Mouse (Mus musculus) stomach, postnatal 0 days (tissue): ENCODE measurements around the gene Pigf. TPM values are rescaled to one million over a fixed set of nuclear protein-coding genes. Genes with fewer than 3 reads are reported as not detected.
"Not testable (repeated sequence)": the region's sequence is repeated elsewhere in the genome, so short reads cannot be mapped to it uniquely, and the experiment has no call there.

Source experiments
- ATAC-seq: fragments of 200-750 bp; cut with Nextera tagmentation; 2 replicates; pipeline ENCODE4 v1.8.0; 2017; ENCODE audit not compliant: low FRiP score, low TSS enrichment
- DNase-seq: peaks from one replicate; pipeline ENCODE4 v3.0.0-alpha.2; 2016; ENCODE audit warnings: low spot score
- H3K27ac ChIP-seq: fragments of 300-500 bp; sonication (generic); replicated peaks from 2 replicates; pipeline ENCODE4 v1.5.1; 2014; ENCODE audit warnings: mild to moderate bottlenecking, control low read depth
- H3K27me3 ChIP-seq: fragments of 300-500 bp; sonication (generic); 2 replicates; pipeline ENCODE4 v1.6.1; 2014; ENCODE audit warnings: low read length; ENCODE audit not compliant: control insufficient read depth, insufficient read depth
- H3K36me3 ChIP-seq: fragments of 300-500 bp; sonication (generic); 2 replicates; pipeline ENCODE4 v1.6.1; 2014; ENCODE audit warnings: low read length, mixed read lengths; ENCODE audit not compliant: control insufficient read depth, insufficient read depth
- H3K4me1 ChIP-seq: fragments of 300-500 bp; sonication (generic); replicated peaks from 2 replicates; pipeline ENCODE4 v1.6.1; 2014; ENCODE audit warnings: antibody characterized with exemption; ENCODE audit not compliant: control insufficient read depth, insufficient read depth
- H3K4me2 ChIP-seq: fragments of 300-500 bp; sonication (generic); replicated peaks from 2 replicates; pipeline ENCODE4 v1.6.1; 2014; ENCODE audit warnings: low read depth, mild to moderate bottlenecking, control low read depth, moderate library complexity
- H3K4me3 ChIP-seq: fragments of 300-500 bp; sonication (generic); 2 replicates; pipeline ENCODE4 v1.5.1; 2014; ENCODE audit warnings: low read depth, low read length, control low read depth
- H3K9ac ChIP-seq: fragments of 300-500 bp; sonication (generic); 2 replicates; pipeline ENCODE4 v1.6.1; 2014; ENCODE audit warnings: mild to moderate bottlenecking, low read length, control low read depth, mixed read lengths
- H3K9me3 ChIP-seq: fragments of 300-500 bp; sonication (generic); 2 replicates; pipeline ENCODE4 v1.6.1; 2016; ENCODE audit warnings: low read length; ENCODE audit not compliant: control insufficient read depth
- CTCF ChIP-seq: IDR thresholded peaks from 2 replicates; pipeline ENCODE4 v1.5.1; 2016; ENCODE audit warnings: antibody characterized with exemption, low read depth, mild to moderate bottlenecking, moderate library complexity
- EP300 ChIP-seq: optimal IDR thresholded peaks from 2 replicates; pipeline ENCODE3; 2016; ENCODE audit warnings: antibody characterized with exemption
- WGBS: fragments of 180-500 bp; shearing (Covaris S2); extraction: QIAGEN DNeasy Blood & Tissue Kit; methylation state at CpG from one replicate; pipeline ENCODE4 v1.1.7; 2014; 5-methylcytosine and 5-hydroxymethylcytosine counted together
- polyA plus RNA-seq: library from polyadenylated mRNA; unstranded; fragments of >200 nt; fragmentation: Nextera tagmentation; extraction: Ambion mirVana; gene quantifications from 2 replicates; pipeline ENCODE4 v1.2.1, GENCODE M21; 2015

Gene Pigf
- 49.4 and 50.2 TPM in 2 replicates for polyA plus RNA-seq

GRCm38 (mm10) chr17:87025269-87025949, at the start of gene Pigf, which contains the start of gene Cript:
Gene Pigf, minus strand, starts transcription at chr17:87025406.
Gene Cript, plus strand, starts transcription at chr17:87025550.
- H3K4me2 ChIP-seq, result peak within 1 kb of the TSS; percentile 96
- peak within 1 kb of the TSS; percentile 75 for H3K9ac ChIP-seq
- no peaks in the 10 kb centered on the region for H3K36me3 ChIP-seq
- peak; percentile 100 for ATAC-seq
- TF ChIP-seq CTCF (peak; percentile 9), EP300 (no peak)
- WGBS, result under 1% methylated on average over 43 of the region's 43 CpGs
- peak within 1 kb of the TSS; percentile 90 for H3K4me3 ChIP-seq
- no peaks in the 10 kb centered on the region for H3K27me3 ChIP-seq
- peak within 1 kb of the TSS; percentile 74 for H3K27ac ChIP-seq
- H3K9me3 ChIP-seq, result no peaks in the 10 kb centered on the region
- DNase-seq, result peak; percentile 99
- H3K4me1 ChIP-seq, result no peaks in the 10 kb centered on the region

GRCm38 (mm10) chr17:87073470-87073869, 48.3 kb upstream of the Pigf start:
- Histone ChIP-seq H3K27ac (no peak overlapping the region), H3K4me1 (no peaks in the 10 kb centered on the region), H3K4me3 (no peak overlapping the region), H3K9me3 (no peaks in the 10 kb centered on the region), H3K9ac (no peak overlapping the region), H3K36me3 (no peaks in the 10 kb centered on the region), H3K27me3 (no peaks in the 10 kb centered on the region), H3K4me2 (no peak overlapping the region)
- TF ChIP-seq EP300, result no peak
- TF ChIP-seq CTCF, result no peak
- ATAC-seq (no peak), DNase-seq (no peak)

- H3K4me1 ChIP-seq, result no peaks in the 10 kb centered on the region
- ATAC-seq (no peak), DNase-seq (no peak)
- WGBS, result 42% methylated on average over 5 of the region's 5 CpGs
- no peaks in the 10 kb centered on the region for H3K27me3 ChIP-seq
- no peak overlapping the region for H3K27ac ChIP-seq
- H3K9me3 ChIP-seq, result no peaks in the 10 kb centered on the region
- H3K4me2 ChIP-seq, result no peak overlapping the region
- no peak for TF ChIP-seq EP300
- no peak for TF ChIP-seq CTCF
- H3K9ac ChIP-seq, result no peak overlapping the region
- no peak overlapping the region for H3K4me3 ChIP-seq
- no peaks in the 10 kb centered on the region for H3K36me3 ChIP-seq
These were observed 47.7 kb upstream of the Pigf start for GRCm38 (mm10) chr17:87072766-87073440.

GRCm38 (mm10) chr17:87072183-87072582, 47.0 kb upstream of the Pigf start:
- not testable (repeated sequence) for H3K4me2 ChIP-seq, H3K27ac ChIP-seq, H3K4me3 ChIP-seq, ATAC-seq, H3K36me3 ChIP-seq, H3K27me3 ChIP-seq, H3K9me3 ChIP-seq, H3K4me1 ChIP-seq, DNase-seq, H3K9ac ChIP-seq
- WGBS, result 100% methylated on average over 1 of the region's 1 CpGs

- no peak overlapping the region for H3K4me2 ChIP-seq
- H3K4me3 ChIP-seq, result no peak overlapping the region
- 95% methylated on average over 4 of the region's 4 CpGs for WGBS
- no peaks in the 10 kb centered on the region for H3K9me3 ChIP-seq
- H3K27ac ChIP-seq, result no peak overlapping the region
- no peak for ATAC-seq
- TF ChIP-seq CTCF (no peak), EP300 (no peak)
- H3K36me3 ChIP-seq, result no peaks in the 10 kb centered on the region
- H3K4me1 ChIP-seq, result no peaks in the 10 kb centered on the region
- H3K9ac ChIP-seq, result no peak overlapping the region
- no peak for DNase-seq
- H3K27me3 ChIP-seq, result no peaks in the 10 kb centered on the region
These were observed 43.8 kb upstream of the Pigf start for GRCm38 (mm10) chr17:87068997-87069396.

GRCm38 (mm10) chr17:87063969-87064368, 38.8 kb upstream of the Pigf start:
- no peak overlapping the region for H3K9ac ChIP-seq
- H3K36me3 ChIP-seq, result no peaks in the 10 kb centered on the region
- H3K4me2 ChIP-seq, result no peak overlapping the region
- TF ChIP-seq EP300 (no peak), CTCF (no peak)
- DNase-seq (no peak), ATAC-seq (no peak)
- no peaks in the 10 kb centered on the region for H3K4me1 ChIP-seq
- 77% methylated on average over 6 of the region's 6 CpGs for WGBS
- H3K4me3 ChIP-seq, result no peak overlapping the region
- no peaks in the 10 kb centered on the region for H3K9me3 ChIP-seq
- H3K27ac ChIP-seq, result no peak overlapping the region
- H3K27me3 ChIP-seq, result no peaks in the 10 kb centered on the region
